Mouse (Mus musculus) G1E-ER4 (cell line): ENCODE results near the gene Inmt. TPM values are rescaled to one million over a fixed set of nuclear protein-coding genes. Genes with fewer than 3 reads are reported as not detected.

Experiments
- GATA1 ChIP-seq: IDR thresholded peaks from one replicate; pipeline ENCODE4 v1.8.0; 2012; ENCODE audit warnings: low read length, inconsistent platforms
- polyA plus RNA-seq: library from polyadenylated mRNA; stranded (reverse); fragments of >175 nt; gene quantifications from 2 replicates; pipeline ENCODE4 v1.2.3, GENCODE M21; 2012

Inmt gene
- not detected in 2 replicates for polyA plus RNA-seq

- TF ChIP-seq GATA1, result no peak
These were observed at the start of gene Inmt for GRCm38 (mm10) chr6:55174741-55175181. Inmt (minus strand) TSS chr6:55175043.

- TF ChIP-seq GATA1, result no peak
These were observed 49.1 kb upstream of the Inmt start for GRCm38 (mm10) chr6:55223986-55224385.

- no peak for TF ChIP-seq GATA1
These were observed 43.4 kb upstream of the Inmt start for GRCm38 (mm10) chr6:55218232-55218631.

GRCm38 (mm10) chr6:55214541-55214940, 39.7 kb upstream of the Inmt start:
- TF ChIP-seq GATA1, result no peak

- TF ChIP-seq GATA1, result no peak
These were observed 35.9 kb upstream of the Inmt start for GRCm38 (mm10) chr6:55210423-55211365.

- no peak for TF ChIP-seq GATA1
These were observed 32.9 kb upstream of the Inmt start for GRCm38 (mm10) chr6:55207786-55208185.

- TF ChIP-seq GATA1, result no peak
These were observed 29.1 kb upstream of the Inmt start for GRCm38 (mm10) chr6:55203931-55204330.

- no peak for TF ChIP-seq GATA1
These were observed 28.4 kb upstream of the Inmt start, which contains the start of gene Mindy4 for GRCm38 (mm10) chr6:55202913-55203910. Mindy4 (plus strand) TSS chr6:55203383.

- no peak for TF ChIP-seq GATA1
These were observed 24.2 kb upstream of the Inmt start for GRCm38 (mm10) chr6:55199047-55199446.

GRCm38 (mm10) chr6:55193171-55193570, 18.3 kb upstream of the Inmt start:
- TF ChIP-seq GATA1, result no peak

- no peak for TF ChIP-seq GATA1
These were observed 16.7 kb upstream of the Inmt start for GRCm38 (mm10) chr6:55191537-55191936.

- TF ChIP-seq GATA1, result no peak
These were observed 14.6 kb upstream of the Inmt start for GRCm38 (mm10) chr6:55189406-55189805.

- no peak for TF ChIP-seq GATA1
These were observed 8.0 kb upstream of the Inmt start for GRCm38 (mm10) chr6:55182655-55183430.

GRCm38 (mm10) chr6:55179560-55179959, 4.7 kb upstream of the Inmt start:
- TF ChIP-seq GATA1, result no peak
